Mouse (Mus musculus) liver, embryonic 13.5 days (tissue): ENCODE measurements around the gene Tcf19. TPM values are rescaled to one million over a fixed set of nuclear protein-coding genes. Genes with fewer than 3 reads are reported as not detected.
A peak's percentile ranks its signal among the peaks of the same experiment; 100 is the strongest.

Source experiments
- ATAC-seq: fragments of 200-750 bp; cut with Nextera tagmentation; 2 replicates; pipeline ENCODE4 v1.8.0; 2017; ENCODE audit warnings: low read depth, mild to moderate bottlenecking, moderate number of reproducible peaks, moderate library complexity
- DNase-seq: peaks from one replicate; pipeline ENCODE4 v3.0.0; 2022
- H3K27ac ChIP-seq: fragments of 300-500 bp; sonication (generic); 2 replicates; pipeline ENCODE4 v1.5.1; 2015; ENCODE audit warnings: moderate library complexity, mild to moderate bottlenecking, inconsistent platforms
- H3K27me3 ChIP-seq: fragments of 300-500 bp; sonication (generic); 2 replicates; pipeline ENCODE4 v1.6.1; 2015; ENCODE audit warnings: mild to moderate bottlenecking, inconsistent platforms
- H3K36me3 ChIP-seq: fragments of 300-500 bp; sonication (generic); 2 replicates; pipeline ENCODE4 v1.6.1; 2015; ENCODE audit warnings: mild to moderate bottlenecking, inconsistent platforms
- H3K4me1 ChIP-seq: fragments of 300-500 bp; sonication (generic); replicated peaks from 2 replicates; pipeline ENCODE4 v1.6.1; 2015; ENCODE audit warnings: inconsistent platforms
- H3K4me2 ChIP-seq: fragments of 300-500 bp; sonication (generic); 2 replicates; pipeline ENCODE4 v1.6.1; 2015; ENCODE audit warnings: inconsistent platforms, mild to moderate bottlenecking, moderate library complexity
- H3K4me3 ChIP-seq: fragments of 300-500 bp; sonication (generic); replicated peaks from 2 replicates; pipeline ENCODE4 v1.5.1; 2015; ENCODE audit warnings: mild to moderate bottlenecking, inconsistent platforms
- H3K9ac ChIP-seq: fragments of 300-500 bp; sonication (generic); 2 replicates; pipeline ENCODE4 v1.6.1; 2015; ENCODE audit warnings: mild to moderate bottlenecking, inconsistent platforms
- H3K9me3 ChIP-seq: fragments of 300-500 bp; sonication (generic); replicated peaks from 2 replicates; pipeline ENCODE4 v1.6.1; 2016; ENCODE audit warnings: inconsistent platforms
- WGBS: fragments of 180-500 bp; shearing (Covaris S2); methylation state at CpG from one replicate; pipeline ENCODE4 v1.1.7; 2015; ENCODE audit not compliant: insufficient replicate concordance; 5-methylcytosine and 5-hydroxymethylcytosine counted together
- polyA plus RNA-seq: library from polyadenylated mRNA; unstranded; fragments of >200 nt; fragmentation: Nextera tagmentation; extraction: Ambion mirVana; gene quantifications from 2 replicates; pipeline ENCODE4 v1.2.1, GENCODE M21; 2015

Tcf19 gene
- 44.3 and 50.4 TPM in 2 replicates for polyA plus RNA-seq

GRCm38 (mm10) chr17:35516652-35517500, at the start of gene Tcf19, which contains the start of gene Cchcr1:
TSS of gene Tcf19 (minus strand) at chr17:35516824.
TSS of gene Cchcr1 (plus strand) at chr17:35517100.
- peak; percentile 99 for DNase-seq
- Histone ChIP-seq H3K36me3 (peaks cover 35% of the 10 kb centered on the region), H3K27ac (peak within 1 kb of the TSS; percentile 83), H3K9me3 (no peaks in the 10 kb centered on the region), H3K9ac (peak within 1 kb of the TSS; percentile 85), H3K4me2 (peak within 1 kb of the TSS; percentile 89), H3K4me3 (peak within 1 kb of the TSS; percentile 79), H3K4me1 (peaks cover 43% of the 10 kb centered on the region), H3K27me3 (no peaks in the 10 kb centered on the region)
- peak; percentile 95 for ATAC-seq
- under 1% methylated on average over 67 of the region's 67 CpGs for WGBS

DNA sequence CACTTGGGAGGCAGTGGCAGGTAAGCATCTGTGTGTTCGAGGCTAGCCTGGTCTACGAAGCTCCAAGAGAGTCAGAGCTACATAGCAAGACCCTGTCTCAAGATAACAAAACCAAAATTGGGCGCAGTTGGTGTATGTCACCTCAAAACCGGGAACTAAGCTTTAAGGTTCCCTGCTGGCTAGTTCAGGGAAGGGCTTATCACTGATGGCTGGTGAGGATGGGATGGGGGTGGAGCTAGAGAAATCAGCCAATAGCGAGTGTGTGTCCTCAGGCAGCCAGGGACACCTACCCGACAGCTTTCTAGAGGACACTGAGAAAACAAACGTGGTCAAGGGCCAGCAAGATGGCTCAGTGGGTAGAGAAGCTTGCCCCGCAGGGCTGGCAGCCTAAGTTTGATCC, 41.6 kb upstream of the Tcf19 start:
- Histone ChIP-seq H3K4me2 (no peak overlapping the region), H3K27me3 (0 out of 2 replicates have a peak, but pooled peaks cover 3% of the 10 kb centered on the region), H3K4me3 (no peak overlapping the region), H3K4me1 (no peaks in the 10 kb centered on the region), H3K27ac (no peak overlapping the region), H3K9me3 (no peaks in the 10 kb centered on the region), H3K9ac (no peak overlapping the region), H3K36me3 (no peaks in the 10 kb centered on the region)
- 35% methylated on average over 8 of the region's 8 CpGs for WGBS
- DNase-seq, result no peak
- ATAC-seq, result no peak

GRCm38 (mm10) chr17:35557351-35557750, 40.7 kb upstream of the Tcf19 start:
- no peak for ATAC-seq
- H3K4me2 ChIP-seq, result no peak overlapping the region
- 63% methylated on average over 9 of the region's 9 CpGs for WGBS

DNA sequence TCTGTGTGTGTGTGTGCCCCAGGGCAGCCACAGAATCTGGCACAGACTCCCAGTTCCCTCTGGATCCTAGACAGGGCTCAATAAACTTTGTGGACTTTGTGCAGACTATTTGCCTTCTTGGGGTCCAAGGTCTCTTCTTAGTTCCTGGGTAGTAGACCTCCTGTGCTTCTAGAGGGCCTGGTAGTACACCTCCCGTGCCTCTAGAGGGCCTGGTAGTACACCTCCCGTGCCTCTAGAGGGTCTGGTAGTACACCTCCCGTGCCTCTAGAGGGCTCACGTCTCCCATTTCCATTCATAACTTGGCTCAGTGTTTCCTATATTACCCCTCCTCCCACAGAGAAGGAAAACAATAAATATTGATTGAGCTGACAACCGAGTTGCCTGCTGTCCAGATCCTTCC, 40.2 kb upstream of the Tcf19 start:
- WGBS, result 26% methylated on average over 5 of the region's 5 CpGs
- DNase-seq (no peak), ATAC-seq (no peak)
- no peaks in the 10 kb centered on the region for H3K9me3 ChIP-seq
- H3K27ac ChIP-seq, result no peak overlapping the region
- H3K36me3 ChIP-seq, result no peaks in the 10 kb centered on the region
- no peak overlapping the region for H3K4me2 ChIP-seq
- no peak overlapping the region for H3K4me3 ChIP-seq
- H3K9ac ChIP-seq, result no peak overlapping the region
- H3K27me3 ChIP-seq, result no peaks in the 10 kb centered on the region
- no peaks in the 10 kb centered on the region for H3K4me1 ChIP-seq

More at GRCm38 (mm10) chr17:35557351-35557750, 40.7 kb upstream of the Tcf19 start:
- Histone ChIP-seq H3K36me3 (no peaks in the 10 kb centered on the region), H3K27me3 (no peaks in the 10 kb centered on the region), H3K4me3 (no peak overlapping the region), H3K4me1 (no peaks in the 10 kb centered on the region), H3K9me3 (no peaks in the 10 kb centered on the region), H3K9ac (no peak overlapping the region), H3K27ac (no peak overlapping the region)
- DNase-seq, result no peak

DNA sequence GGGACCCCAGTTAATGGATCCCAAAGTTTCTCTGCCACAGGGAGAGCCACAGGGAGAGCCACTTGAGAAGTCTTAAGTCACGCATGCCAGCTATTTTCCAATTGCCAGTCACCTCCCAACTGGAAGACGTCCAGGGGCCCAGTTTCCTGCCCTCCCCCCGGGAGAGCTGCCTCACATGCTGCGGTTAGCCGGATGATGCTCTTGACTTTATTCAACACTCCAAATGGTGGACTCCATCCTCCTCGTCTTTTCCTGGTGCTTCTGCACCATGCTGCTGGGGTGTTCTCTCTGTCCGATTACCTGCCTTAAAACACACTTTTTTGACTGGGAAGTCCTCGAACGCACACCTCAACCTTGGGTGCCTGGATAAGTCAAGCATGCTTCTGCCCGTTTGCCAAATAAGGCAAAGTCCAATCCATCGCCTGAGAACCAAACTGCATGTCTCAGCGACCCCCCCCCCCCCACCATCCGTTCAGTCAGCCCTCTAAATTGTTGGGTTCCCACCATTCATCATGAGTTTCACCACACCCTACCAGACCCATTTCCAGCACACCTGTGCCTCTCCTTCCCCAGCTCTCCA, 39.7 kb upstream of the Tcf19 start:
- H3K4me2 ChIP-seq, result no peak overlapping the region
- DNase-seq (no peak), ATAC-seq (no peak)
- no peaks in the 10 kb centered on the region for H3K4me1 ChIP-seq
- H3K36me3 ChIP-seq, result no peaks in the 10 kb centered on the region
- H3K4me3 ChIP-seq, result no peak overlapping the region
- no peaks in the 10 kb centered on the region for H3K27me3 ChIP-seq
- no peak overlapping the region for H3K9ac ChIP-seq
- 73% methylated on average over 13 of the region's 13 CpGs for WGBS
- no peaks in the 10 kb centered on the region for H3K9me3 ChIP-seq
- H3K27ac ChIP-seq, result no peak overlapping the region

GRCm38 (mm10) chr17:35554761-35555397, 38.3 kb upstream of the Tcf19 start:
- Histone ChIP-seq H3K4me2 (no peak overlapping the region), H3K9me3 (no peaks in the 10 kb centered on the region), H3K9ac (no peak overlapping the region), H3K4me1 (no peaks in the 10 kb centered on the region), H3K27me3 (no peaks in the 10 kb centered on the region), H3K36me3 (no peaks in the 10 kb centered on the region), H3K4me3 (no peak overlapping the region), H3K27ac (no peak overlapping the region)
- DNase-seq (no peak), ATAC-seq (no peak)
- WGBS, result 71% methylated on average over 18 of the region's 18 CpGs

DNA sequence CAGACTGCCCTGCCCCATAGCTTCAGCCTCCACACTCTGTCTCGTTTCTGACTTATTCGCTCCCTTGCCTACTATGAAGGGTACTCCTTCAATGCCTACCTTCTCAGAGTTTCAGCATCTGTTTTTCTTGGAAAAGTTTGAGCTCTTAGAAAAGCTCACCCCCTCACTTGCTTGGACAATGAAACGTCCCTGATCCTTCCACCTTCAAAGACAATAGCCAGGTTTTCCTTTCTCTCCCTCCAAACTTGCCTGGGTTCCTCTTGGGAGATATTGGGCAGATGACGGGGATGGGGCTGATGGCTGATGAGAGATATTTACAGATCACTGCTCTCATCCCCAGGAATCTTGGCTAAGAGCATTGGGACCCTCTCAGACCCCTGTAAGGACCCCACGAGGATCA, 37.7 kb upstream of the Tcf19 start:
- H3K9ac ChIP-seq, result no peak overlapping the region
- H3K27me3 ChIP-seq, result no peaks in the 10 kb centered on the region
- no peak overlapping the region for H3K27ac ChIP-seq
- no peaks in the 10 kb centered on the region for H3K4me1 ChIP-seq
- no peaks in the 10 kb centered on the region for H3K36me3 ChIP-seq
- H3K9me3 ChIP-seq, result no peaks in the 10 kb centered on the region
- no peak overlapping the region for H3K4me3 ChIP-seq
- DNase-seq, result no peak
- no peak overlapping the region for H3K4me2 ChIP-seq
- ATAC-seq, result no peak
- 61% methylated on average over 5 of the region's 5 CpGs for WGBS

GRCm38 (mm10) chr17:35551881-35552414, 35.3 kb upstream of the Tcf19 start, which contains the start of gene Cdsn:
TSS of gene Cdsn (plus strand) at chr17:35552128.
- Histone ChIP-seq H3K4me1 (no peaks in the 10 kb centered on the region), H3K9me3 (no peaks in the 10 kb centered on the region), H3K9ac (no peak within 1 kb of the TSS), H3K4me2 (no peak within 1 kb of the TSS), H3K27me3 (no peaks in the 10 kb centered on the region), H3K27ac (no peak within 1 kb of the TSS), H3K36me3 (no peaks in the 10 kb centered on the region), H3K4me3 (no peak within 1 kb of the TSS)
- 71% methylated on average over 10 of the region's 10 CpGs for WGBS
- no peak for DNase-seq
- ATAC-seq, result no peak

DNA sequence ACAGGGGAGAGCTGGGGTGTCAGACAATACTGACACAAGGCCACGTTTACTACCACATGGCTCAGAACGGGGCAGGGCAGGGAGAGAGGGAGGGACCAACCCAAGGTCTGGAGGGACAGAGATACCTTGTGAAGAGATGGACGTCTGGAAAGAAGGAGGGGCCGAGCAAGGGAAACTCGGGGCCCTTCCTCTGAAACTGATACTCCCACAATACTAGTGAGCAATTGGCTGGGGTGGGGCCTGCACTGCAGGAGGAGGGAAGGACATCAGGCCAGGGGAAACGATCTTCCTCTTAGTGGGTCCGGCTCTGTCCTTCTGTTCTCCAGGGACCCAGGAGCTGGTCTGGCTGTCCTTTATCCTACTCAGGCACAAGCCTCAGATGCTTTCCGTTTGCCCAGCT, 34.2 kb upstream of the Tcf19 start:
- H3K27me3 ChIP-seq, result no peaks in the 10 kb centered on the region
- no peaks in the 10 kb centered on the region for H3K36me3 ChIP-seq
- no peak for DNase-seq
- no peaks in the 10 kb centered on the region for H3K4me1 ChIP-seq
- WGBS, result 46% methylated on average over 8 of the region's 8 CpGs
- no peak overlapping the region for H3K4me3 ChIP-seq
- no peak overlapping the region for H3K4me2 ChIP-seq
- no peak for ATAC-seq
- no peak overlapping the region for H3K9ac ChIP-seq
- no peaks in the 10 kb centered on the region for H3K9me3 ChIP-seq
- H3K27ac ChIP-seq, result no peak overlapping the region

DNA sequence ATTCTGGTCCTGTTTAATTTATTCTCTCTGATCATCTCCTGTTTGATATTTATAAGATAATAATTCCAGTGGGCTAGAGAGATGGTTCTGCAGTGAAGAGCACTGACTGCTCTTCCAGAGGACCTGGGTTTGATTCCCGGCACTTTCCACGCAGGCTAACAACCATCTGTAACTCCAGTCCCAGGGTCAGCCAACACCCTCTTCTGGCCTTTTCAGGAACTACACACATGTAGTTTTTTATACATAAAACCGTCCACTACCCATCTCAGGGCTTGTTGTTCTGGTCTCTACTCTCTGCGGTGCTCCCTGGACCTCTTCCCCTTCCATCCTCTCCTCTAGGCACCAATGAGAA, 33.5 kb upstream of the Tcf19 start:
- H3K9ac ChIP-seq, result no peak overlapping the region
- 75% methylated on average over 4 of the region's 4 CpGs for WGBS
- H3K36me3 ChIP-seq, result no peaks in the 10 kb centered on the region
- no peak overlapping the region for H3K27ac ChIP-seq
- DNase-seq, result no peak
- no peaks in the 10 kb centered on the region for H3K9me3 ChIP-seq
- no peak for ATAC-seq
- H3K4me2 ChIP-seq, result no peak overlapping the region
- no peaks in the 10 kb centered on the region for H3K27me3 ChIP-seq
- no peaks in the 10 kb centered on the region for H3K4me1 ChIP-seq
- no peak overlapping the region for H3K4me3 ChIP-seq

DNA sequence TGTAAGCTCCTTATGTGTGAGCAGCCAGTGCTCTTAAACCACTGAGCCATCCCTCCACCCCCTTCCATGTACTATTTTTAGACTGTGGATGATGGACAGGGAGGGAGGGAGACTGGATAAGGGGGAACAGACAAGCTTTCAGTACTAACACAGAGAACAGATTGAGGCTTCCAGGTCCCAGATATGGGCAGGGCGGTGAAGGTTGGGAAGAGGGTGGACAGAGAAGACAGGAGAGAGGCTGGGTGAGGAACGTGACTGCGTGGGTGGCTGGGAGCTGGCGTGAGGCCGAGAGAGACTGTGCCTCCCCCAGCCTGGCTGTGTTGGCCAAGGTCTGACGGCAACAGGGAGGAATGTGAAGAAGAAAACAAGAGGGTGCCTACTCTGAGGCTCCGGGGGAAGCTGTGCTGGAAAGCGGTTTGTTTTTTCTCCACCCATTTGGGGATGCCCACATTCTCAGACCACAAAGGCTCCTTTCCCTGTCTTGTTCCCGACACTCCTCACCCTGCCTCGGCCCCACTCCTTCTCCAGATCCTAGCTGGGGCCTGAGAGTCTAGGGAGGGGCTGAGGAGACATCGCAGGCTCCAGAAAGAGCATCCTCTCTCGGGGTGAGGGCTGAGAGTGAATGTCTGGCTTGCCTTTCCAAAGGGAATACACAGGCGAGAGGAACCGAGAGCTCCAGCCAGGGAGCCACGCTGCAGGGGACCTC, 33.0 kb upstream of the Tcf19 start:
- Histone ChIP-seq H3K4me3 (no peak overlapping the region), H3K27ac (peak overlapping the region; percentile 10; the same call in 1 of the 2 replicates), H3K9ac (no peak overlapping the region), H3K36me3 (no peaks in the 10 kb centered on the region), H3K4me2 (no peak overlapping the region), H3K27me3 (no peaks in the 10 kb centered on the region), H3K9me3 (no peaks in the 10 kb centered on the region), H3K4me1 (no peaks in the 10 kb centered on the region)
- WGBS, result 40% methylated on average over 15 of the region's 15 CpGs
- DNase-seq (no peak), ATAC-seq (no peak)
